Mouse (Mus musculus) thymus, postnatal 36 days (tissue): ENCODE data around the gene Zfp648.

Experiments used
- DNase-seq, 2 experiments: peaks; one replicate each; pipeline ENCODE4 v3.0.0; 2022; ENCODE audit warnings: mixed read lengths in 2 of 2

Zfp648 gene

DNA sequence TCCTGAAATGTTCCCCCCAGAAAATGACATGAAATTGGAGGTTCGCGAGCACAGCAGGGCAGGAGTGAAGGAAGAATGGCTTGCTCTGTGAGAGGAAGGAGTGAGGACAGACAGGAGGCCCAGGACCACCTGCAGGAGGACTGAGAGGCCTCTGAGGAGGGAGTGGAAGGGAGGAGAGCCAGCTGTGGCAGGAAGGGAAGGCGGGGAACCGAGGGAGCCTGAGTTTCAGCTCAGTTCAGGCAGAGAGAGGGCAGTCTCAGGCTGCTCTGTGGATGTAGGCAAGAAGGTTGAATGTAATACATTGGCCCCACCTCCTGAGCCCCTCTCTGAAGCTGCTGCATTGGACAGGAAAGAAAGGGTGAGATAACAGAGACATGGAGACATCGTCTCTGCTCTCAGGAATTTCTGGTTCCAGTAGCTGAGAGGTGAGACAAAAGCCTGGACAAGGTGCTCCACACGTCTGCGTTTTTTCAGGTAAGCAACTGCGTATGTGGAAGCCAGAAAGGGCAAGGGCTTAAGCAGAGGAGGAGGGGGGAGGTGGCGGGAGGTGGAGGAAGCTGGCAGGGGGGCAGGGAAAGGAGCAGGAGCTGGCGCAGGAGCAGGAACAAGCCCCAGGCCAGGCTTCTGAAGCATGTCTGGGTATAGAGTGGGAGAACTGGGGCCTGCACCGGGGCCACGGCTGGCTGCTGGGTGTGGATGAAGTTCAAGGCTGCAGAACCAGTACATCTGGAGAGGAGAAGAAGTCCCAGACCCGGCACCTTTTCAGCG lies at the start of gene Zfp648:
Gene Zfp648 (plus strand): TSS at position 233 of the 768 bp plus-strand sequence.
- DNase-seq: no peak

DNA sequence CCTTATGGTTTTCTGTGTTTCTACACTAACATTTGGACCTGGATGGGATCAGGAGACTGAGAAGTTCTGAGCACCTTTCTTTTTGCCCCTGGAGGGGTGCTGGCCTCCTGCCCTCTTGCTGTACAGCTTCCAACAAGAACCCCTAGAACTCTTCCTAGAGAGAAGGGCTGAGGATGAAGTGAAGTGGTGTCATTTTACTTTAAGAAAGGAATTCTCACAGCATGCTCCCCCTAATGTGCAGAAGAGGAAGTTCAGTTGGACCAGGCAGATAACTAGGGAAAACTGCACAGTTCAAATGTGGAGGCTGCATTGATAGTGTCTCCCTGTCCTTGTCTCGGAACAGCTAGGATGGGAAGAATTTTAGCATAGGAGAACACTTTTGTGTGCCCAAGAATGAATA lies 48.4 kb upstream of the Zfp648 start:
- no peak for DNase-seq

DNA sequence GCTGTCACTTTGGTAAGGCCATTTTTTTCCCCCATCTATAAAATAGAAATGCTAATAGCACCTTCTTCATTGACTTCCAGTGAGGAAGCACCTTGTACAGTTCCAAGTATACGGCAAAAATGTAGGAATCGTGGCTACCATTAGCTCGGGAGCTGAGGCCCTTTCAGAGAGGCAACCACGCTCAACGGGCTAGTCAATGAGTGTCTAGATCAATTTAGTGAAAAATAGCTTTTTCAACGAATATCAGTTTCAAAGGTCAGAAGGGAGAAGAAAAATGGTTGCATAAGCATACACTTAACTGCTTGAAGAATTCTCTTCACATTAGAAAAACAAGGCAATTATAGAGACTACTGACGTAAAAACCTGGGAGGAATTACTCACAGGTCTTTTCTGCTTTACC lies 47.2 kb upstream of the Zfp648 start:
- DNase-seq: no peak

DNA sequence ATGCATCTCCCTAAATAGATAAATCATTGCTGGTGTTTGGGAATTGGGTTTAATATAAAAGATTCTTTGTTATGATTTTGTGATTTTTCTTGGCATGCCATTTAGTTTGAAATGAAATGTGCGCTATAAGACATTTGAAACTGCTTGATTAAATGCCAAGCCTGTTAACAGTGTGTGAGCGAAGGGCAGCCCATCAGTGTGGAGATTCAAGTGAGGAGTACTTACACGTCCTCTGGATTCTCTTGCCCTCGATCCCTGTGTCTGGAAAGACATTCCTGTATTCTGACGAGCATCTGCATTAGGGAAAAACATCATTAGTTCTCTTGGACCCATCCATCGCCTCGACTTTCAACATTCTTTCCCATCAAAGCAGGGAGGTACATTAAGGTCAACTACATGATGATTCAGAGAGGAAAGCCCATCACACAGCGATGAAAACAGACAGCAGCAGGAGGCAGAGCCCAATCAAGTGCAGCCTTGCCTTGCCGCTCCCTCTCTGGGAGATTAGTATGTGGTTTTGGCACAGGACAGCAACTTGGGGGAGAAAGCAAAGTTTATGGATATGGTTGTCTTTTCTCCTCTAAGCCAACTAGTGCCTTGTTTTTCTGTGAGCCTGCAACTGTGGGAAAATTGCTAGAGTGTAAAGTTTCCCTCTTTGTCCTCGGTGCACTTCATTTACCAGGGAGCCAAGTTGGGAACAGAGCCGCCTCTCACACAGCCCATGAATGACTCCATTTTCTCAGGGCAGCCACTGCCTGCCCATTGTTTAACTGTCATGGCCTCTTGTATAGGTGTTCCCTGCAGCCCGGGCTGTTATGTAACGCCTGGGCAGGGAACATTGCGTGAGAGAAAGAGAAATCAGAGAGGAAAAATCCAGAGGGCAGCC lies 44.6 kb upstream of the Zfp648 start:
- no peak for DNase-seq

GRCm38 (mm10) chr1:154157131-154157530 lies 43.9 kb upstream of the Zfp648 start:
- DNase-seq: no peak

DNA sequence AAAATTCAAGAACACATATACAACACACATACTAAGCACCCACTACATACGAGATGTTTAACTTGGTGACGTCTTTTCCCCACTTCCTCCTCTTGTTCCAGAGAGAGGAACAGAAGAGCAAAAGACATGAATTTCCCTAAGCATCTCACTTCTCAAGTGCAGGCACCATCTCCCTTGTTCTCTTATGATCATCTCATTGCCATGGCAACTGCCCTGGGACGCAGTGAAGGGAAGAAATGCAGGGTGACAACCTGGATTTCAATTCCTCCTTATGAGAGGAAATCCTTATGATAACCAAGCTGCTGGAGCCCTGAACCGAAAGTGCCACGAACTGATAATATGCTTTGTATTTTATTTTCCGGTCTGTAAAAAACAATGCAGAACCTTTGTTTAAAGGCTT lies 33.3 kb upstream of the Zfp648 start:
- no peak for DNase-seq

DNA sequence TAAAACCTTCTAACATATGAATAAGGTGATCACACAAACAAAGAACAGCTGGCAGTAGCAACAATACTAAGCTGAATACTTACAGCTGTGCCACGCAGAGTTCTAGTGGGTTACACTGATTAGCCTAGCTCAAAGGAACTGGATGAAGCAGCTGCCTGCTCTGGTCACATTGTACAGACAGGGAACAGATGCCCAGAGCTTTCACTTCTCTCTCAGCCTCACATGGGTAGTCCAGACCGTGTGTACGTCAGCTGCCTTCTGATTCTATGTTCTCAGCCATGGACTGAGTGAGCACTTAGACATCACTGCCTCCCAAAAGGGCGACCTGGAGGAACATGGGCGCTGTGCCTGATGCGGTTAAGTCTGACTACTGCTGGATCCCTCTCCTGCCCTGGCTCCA lies 25.7 kb upstream of the Zfp648 start:
- DNase-seq: no peak

DNA sequence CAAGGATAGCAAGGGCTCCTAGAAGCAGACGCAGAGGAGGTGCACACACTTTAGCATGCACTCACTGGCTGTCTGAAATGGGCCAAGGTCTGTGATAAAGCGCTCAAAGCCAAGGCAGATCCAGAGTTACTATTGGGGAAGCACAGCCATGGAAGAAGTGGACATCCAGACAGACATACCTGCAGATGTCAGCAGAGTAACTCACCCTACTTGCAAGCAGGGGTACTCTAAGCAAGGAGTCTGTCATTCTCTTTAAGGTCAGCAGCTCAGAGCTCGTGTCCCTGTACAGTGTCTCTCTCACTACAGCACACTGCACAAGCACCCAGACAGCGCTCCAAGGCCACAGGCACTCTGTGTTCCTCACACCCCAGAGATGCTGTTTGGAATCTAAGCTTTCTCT lies 23.2 kb upstream of the Zfp648 start:
- DNase-seq: no peak

- no peak for DNase-seq
Measured at GRCm38 (mm10) chr1:154178541-154179155, 22.3 kb upstream of the Zfp648 start.

DNA sequence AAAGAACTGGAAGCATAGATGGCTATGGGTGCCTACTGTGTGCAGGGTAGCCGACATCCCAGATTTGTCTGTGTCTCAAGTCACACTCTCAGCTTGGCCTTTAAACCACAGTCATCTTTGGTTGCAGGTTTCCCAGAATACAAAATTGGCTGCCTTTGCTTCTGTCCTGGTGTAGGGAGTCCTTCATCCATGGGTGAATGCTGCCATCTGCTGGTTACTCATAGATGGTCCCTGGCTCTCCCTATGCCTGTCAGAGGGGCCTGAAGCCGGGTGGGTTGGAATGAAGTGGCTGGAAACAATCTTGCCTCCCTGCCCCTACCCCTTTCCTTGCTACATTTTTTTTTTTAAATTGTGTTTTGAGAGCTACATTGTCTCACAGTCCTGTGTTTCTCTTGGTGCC lies 20.0 kb upstream of the Zfp648 start:
- DNase-seq: peak; percentile 45 to 49

GRCm38 (mm10) chr1:154182396-154183076 lies 18.5 kb upstream of the Zfp648 start:
- no peak for DNase-seq

DNA sequence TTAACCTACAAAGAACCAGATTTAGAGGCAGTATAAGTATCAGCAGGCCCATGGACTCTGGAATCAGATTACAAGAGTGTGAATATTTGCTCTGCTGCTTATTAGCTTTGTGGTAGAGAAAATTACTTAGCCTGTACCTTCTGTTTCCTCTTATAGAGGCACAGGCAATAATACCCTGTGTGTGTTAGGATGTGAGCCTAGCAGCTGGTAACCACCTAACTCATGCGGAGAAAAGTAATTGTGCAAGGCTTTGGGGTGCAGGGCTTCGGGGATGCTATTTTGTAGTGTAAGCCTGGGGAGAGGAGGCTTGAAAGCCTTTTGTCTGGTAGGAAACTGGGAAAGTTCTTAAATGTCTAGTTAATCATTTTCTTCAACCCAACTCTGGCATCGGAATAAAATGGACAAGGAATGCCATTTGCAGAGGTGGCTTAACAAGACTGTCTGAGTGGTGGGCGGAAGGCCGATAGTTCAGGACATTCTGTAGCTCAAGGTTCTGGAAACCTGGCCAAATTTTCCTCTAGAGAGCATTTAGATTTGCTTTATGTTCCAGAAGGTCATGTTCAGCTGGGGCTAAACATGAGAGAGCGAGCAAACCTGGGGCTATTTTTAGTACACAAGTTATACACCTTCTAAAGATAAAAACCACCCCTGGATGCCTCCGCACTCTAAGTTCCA lies 17.8 kb upstream of the Zfp648 start:
- no peak for DNase-seq

GRCm38 (mm10) chr1:154188229-154188628 lies 12.8 kb upstream of the Zfp648 start:
- no peak for DNase-seq

DNA sequence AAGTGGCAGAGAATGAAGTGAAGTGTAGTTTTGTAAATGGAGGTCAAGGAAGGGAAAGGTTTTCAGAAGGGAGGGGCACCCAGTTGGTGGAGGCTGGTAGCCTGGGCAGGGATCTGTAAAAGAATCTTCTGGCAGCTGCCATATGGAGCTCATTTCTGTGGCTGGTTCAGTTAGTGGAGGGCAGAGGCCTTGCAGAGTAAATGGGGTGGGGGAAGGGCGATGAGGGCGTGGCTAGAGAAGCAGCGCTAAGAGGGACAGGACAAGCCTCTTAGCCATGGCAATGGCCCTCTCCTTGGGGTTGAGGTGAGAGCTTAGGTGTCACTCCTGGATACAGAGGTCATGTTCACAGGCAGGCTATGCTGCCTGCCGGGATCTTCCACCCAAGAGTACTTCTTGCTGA lies 12.4 kb upstream of the Zfp648 start:
- DNase-seq: no peak

- DNase-seq: no peak
Measured at GRCm38 (mm10) chr1:154189842-154190530, 11.0 kb upstream of the Zfp648 start.

- no peak for DNase-seq
Measured at GRCm38 (mm10) chr1:154198896-154199295, 2.1 kb upstream of the Zfp648 start.

DNA sequence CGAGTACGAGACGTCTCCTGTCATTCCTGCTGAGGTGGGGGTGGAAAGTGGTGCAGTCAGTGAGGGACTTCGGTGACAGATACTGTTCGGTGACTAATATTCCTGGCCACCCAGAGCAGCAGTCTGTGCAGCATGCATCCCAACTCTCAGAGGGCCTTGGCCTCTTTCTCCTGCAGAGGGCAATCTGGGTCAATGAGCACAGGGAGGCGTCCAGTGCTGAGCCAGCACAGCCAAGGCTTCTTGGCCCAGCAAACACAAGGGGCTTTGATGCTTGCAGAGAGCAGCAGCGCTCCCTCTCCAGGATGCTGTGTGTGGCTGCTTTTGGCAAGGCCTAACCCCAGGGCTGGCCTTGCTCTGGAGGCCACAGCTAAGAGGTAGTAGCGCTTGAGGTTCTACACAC lies 1.6 kb downstream of the Zfp648 start:
- no peak for DNase-seq

DNA sequence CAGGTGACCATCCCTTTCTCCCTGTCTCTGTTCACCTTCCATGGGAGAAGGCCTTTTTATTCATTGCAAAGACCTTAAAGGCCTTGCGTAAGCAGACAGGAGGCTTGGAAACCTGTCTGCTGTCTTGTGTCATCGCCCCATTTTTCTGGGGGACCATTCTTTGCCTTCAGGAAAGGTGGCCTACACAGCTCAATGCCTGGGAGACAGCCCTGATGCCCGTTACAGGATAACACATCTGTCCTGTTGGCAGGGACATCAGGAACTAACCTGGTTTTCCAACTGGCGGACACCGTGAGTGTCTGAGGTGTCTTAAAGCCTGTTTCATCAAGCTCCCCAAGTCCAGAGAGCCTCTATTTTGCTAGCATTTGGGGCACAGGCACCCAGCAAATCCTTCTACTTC lies 2.4 kb downstream of the Zfp648 start:
- no peak for DNase-seq

- DNase-seq: no peak
Measured at GRCm38 (mm10) chr1:154204652-154205573, 3.9 kb downstream of the Zfp648 start.

- DNase-seq: no peak
Measured at GRCm38 (mm10) chr1:154219991-154220390, 19.0 kb downstream of the Zfp648 start.

GRCm38 (mm10) chr1:154220566-154220965 lies 19.6 kb downstream of the Zfp648 start:
- no peak for DNase-seq
